Mouse (Mus musculus) cerebellum, postnatal 10 days (tissue): Measurements from ENCODE around the gene Olfr1249.
"Not testable (repeated sequence)": the region's sequence is repeated elsewhere in the genome, so short reads cannot be mapped to it uniquely, and the experiment has no call there.

Source experiments
- DNase-seq, 2 experiments: peaks; one replicate each; pipeline ENCODE4 v3.0.0; 2021; ENCODE audit warnings: mixed read lengths in 2 of 2

Gene Olfr1249

DNA sequence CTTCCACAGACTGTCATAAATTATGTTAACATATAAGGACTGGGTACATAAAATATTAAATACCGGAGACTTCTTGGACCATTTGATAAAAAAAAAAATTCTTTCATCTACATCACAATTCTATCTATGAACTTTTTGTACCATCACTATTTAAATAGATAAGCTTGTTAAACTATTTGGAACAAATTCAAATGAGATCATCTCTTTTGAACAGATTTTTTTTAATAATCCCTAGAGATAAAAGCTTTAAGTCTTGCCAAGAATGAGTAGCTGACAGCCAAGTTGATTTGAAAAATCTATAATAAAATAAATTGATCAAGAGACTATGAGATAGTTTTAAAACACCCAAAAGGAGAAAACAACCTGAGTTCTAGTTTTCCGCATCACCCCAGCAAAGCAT is at the start of gene Olfr1249:
Gene Olfr1249, minus strand, starts transcription at position 101 of the 400 bp plus-strand sequence.
- no peak for DNase-seq

DNA sequence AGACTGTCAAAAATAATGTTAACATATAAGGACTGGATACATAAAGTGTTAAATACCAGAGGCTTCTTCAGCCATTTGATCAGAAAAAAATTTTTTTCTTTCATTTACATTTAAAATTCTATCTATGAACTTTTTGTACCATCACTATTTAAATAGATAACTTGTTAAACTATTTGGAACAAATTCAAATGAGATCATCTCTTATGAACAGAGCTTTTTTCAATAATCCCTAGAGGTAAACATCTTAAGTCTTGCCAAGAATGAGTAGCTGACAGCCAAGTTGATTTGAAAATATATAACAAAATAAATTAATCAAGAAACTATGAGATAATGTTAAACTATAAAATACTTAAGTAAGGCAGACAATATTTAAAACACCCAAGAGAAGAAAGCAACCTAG is 37.1 kb upstream of the Olfr1249 start, which contains the start of gene Olfr1251:
Gene Olfr1251, minus strand, starts transcription at position 101 of the 400 bp plus-strand sequence.
- no peak for DNase-seq

DNA sequence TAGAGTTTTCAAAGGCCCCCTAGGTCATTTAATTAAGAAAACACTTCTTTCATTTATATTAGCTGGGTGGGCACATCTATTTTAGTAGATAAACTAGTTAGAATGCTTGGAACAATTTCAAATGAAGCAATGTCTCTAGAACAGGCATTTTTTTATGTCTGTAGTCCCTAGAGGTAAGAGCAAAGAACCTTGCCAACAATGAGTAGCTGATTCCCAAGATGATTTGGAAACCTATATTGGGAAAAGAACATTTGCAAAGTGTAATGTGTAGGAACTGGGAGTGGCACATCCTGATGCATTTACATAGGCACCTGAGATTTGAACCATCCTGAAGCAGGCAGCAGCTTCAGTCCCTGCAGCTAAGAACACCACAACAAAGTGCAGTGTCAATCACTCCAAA is 26.6 kb upstream of the Olfr1249 start, which contains the start of gene Olfr1250:
Gene Olfr1250, minus strand, starts transcription at position 101 of the 400 bp plus-strand sequence.
- DNase-seq, result no peak

DNA sequence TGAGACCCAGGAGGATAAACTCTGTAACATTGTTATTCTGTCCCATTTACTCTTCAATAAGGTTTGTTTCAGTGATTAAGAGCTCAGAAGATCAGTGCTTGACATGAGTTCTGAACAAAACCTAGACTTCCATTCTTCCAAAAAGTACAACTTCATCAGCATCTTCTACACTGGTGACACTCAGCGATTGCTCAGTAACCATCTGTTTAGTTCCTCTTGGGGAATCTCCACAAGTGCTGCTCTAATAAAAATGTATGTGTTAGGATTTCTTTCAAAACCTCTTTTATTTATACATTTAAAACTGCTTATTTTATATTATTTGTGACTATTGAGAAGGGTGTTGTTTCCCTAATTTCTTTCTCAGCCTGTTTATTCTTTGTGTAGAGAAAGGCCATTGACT is 16.6 kb downstream of the Olfr1249 start, which contains the start of gene Olfr1248:
Gene Olfr1248, minus strand, starts transcription at position 101 of the 400 bp plus-strand sequence.
- DNase-seq, result not testable (repeated sequence)

DNA sequence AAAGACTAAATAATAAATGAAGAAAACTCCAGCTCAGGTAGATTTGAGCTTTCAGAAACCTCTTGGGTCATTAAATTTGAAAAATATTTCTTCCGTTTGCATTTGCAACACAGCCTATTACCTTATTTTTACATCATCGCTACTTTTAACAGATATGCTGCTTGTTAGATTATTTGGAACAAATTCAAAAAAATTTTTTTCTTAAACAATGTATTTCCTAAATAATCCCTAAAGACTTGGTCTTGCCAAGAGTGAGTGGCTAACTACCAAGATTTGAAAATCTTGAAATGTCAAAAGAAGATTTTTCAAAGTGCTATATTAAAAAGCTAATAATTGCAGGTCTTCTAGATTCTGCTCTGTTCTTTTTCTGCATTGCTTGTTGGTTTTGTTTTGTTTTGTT is 20.8 kb downstream of the Olfr1249 start, which contains the start of gene Olfr1247:
Gene Olfr1247, minus strand, starts transcription at position 101 of the 400 bp plus-strand sequence.
- DNase-seq, result no peak

DNA sequence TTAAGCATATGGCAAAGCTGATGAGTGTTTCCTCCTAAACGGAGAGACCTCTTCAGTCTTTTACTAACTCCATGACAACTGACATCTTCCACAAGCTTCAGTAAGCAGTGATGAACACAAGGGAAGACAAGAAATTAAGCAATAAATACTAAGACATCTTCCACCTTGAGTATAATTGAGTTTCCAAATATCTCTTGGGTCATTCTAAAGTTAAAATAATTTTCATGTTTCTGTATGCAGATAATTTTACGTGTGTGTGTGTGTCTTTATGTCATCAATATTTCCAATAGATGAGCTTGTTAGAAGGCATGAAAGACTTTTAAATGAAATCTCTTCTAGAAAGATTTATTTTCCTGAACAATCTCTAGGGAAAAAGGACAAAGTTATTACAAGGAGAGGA is 41.7 kb downstream of the Olfr1249 start, which contains the start of gene Olfr1246:
Gene Olfr1246, minus strand, starts transcription at position 101 of the 400 bp plus-strand sequence.
- DNase-seq, result no peak
